Mouse (Mus musculus) naive thymus-derived CD4-positive, alpha-beta T cell, adult 2 months (primary cell): Measurements from ENCODE around the gene Cadps2.

Source experiments
- DNase-seq: peaks from one replicate; pipeline ENCODE4 v3.0.0-alpha.2; 2011; ENCODE audit warnings: low read depth

The Cadps2 gene

GRCm38 (mm10) chr6:23549874-23550273 lies 289.3 kb downstream of the Cadps2 start:
- DNase-seq: no peak

- no peak for DNase-seq
Observed at GRCm38 (mm10) chr6:23523710-23524109, 315.5 kb downstream of the Cadps2 start.

- DNase-seq: no peak
Observed at GRCm38 (mm10) chr6:23522556-23522955, 316.7 kb downstream of the Cadps2 start.

- DNase-seq: no peak
Observed at GRCm38 (mm10) chr6:23498611-23499010, 340.6 kb downstream of the Cadps2 start.

- DNase-seq: no peak
Observed at GRCm38 (mm10) chr6:23491804-23492203, 347.4 kb downstream of the Cadps2 start.

- DNase-seq: no peak
Observed at GRCm38 (mm10) chr6:23490431-23490830, 348.8 kb downstream of the Cadps2 start.

- no peak for DNase-seq
Observed at GRCm38 (mm10) chr6:23489046-23489445, 350.2 kb downstream of the Cadps2 start.

- DNase-seq: no peak
Observed at GRCm38 (mm10) chr6:23472686-23473085, 366.5 kb downstream of the Cadps2 start.

GRCm38 (mm10) chr6:23471830-23472229 lies 367.4 kb downstream of the Cadps2 start:
- no peak for DNase-seq

- no peak for DNase-seq
Observed at GRCm38 (mm10) chr6:23467885-23468284, 371.3 kb downstream of the Cadps2 start.

- DNase-seq: no peak
Observed at GRCm38 (mm10) chr6:23462600-23463280, 376.5 kb downstream of the Cadps2 start.

GRCm38 (mm10) chr6:23457748-23458147 lies 381.5 kb downstream of the Cadps2 start:
- DNase-seq: peak; percentile 15

GRCm38 (mm10) chr6:23453907-23454306 lies 385.3 kb downstream of the Cadps2 start:
- no peak for DNase-seq

GRCm38 (mm10) chr6:23439897-23440296 lies 399.3 kb downstream of the Cadps2 start:
- no peak for DNase-seq

- DNase-seq: no peak
Observed at GRCm38 (mm10) chr6:23410256-23411049, 428.8 kb downstream of the Cadps2 start.

GRCm38 (mm10) chr6:23394131-23394530 lies 445.1 kb downstream of the Cadps2 start:
- DNase-seq: no peak

GRCm38 (mm10) chr6:23392711-23393110 lies 446.5 kb downstream of the Cadps2 start:
- no peak for DNase-seq

GRCm38 (mm10) chr6:23386711-23387110 lies 452.5 kb downstream of the Cadps2 start:
- no peak for DNase-seq

GRCm38 (mm10) chr6:23383004-23383347 lies 456.2 kb downstream of the Cadps2 start:
- DNase-seq: no peak

GRCm38 (mm10) chr6:23382283-23383003 lies 456.8 kb downstream of the Cadps2 start:
- no peak for DNase-seq

GRCm38 (mm10) chr6:23376327-23376726 lies 462.9 kb downstream of the Cadps2 start:
- DNase-seq: no peak

GRCm38 (mm10) chr6:23361842-23362451 lies 477.3 kb downstream of the Cadps2 start:
- no peak for DNase-seq
